Mouse (Mus musculus) ES-E14 (cell line): ENCODE data around the gene Lrrn2.

ENCODE experiments used
- HCFC1 ChIP-seq: IDR thresholded peaks from 2 replicates; pipeline ENCODE4 v1.6.1; 2012; ENCODE audit warnings: low read length, inconsistent platforms, borderline replicate concordance; ENCODE audit not compliant: insufficient read depth
- MAFK ChIP-seq: IDR thresholded peaks from 2 replicates; pipeline ENCODE4 v1.6.1; 2014; ENCODE audit warnings: mild to moderate bottlenecking, low read depth, low read length, inconsistent platforms; ENCODE audit not compliant: insufficient read depth
- ZC3H11A ChIP-seq: IDR thresholded peaks from 2 replicates; pipeline ENCODE4 v1.6.1; 2012; ENCODE audit warnings: low read depth, mild to moderate bottlenecking, inconsistent platforms, low read length, borderline replicate concordance
- ZNF384 ChIP-seq: IDR thresholded peaks from 2 replicates; pipeline ENCODE4 v1.6.1; 2012; ENCODE audit warnings: low read depth, low read length, inconsistent platforms

DNA sequence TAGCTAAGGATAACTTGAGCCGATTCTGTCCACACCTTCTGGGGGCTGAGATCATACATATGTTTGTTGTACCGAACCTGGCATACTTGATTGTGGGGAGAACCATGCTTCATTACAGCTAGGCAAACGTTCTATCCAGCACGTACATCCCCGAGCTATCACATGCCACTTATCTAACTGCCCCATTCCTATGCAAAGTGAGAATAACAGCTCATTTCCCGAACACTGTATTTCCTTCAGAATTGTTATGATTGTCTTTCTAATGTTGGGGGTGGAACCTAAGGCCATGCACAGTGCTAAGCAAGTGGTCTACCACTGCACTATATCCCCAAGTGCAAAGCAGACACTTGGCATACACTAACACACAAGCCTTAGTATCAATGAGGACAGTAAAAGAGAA lies 101.2 kb downstream of the Lrrn2 start:
- TF ChIP-seq HCFC1 = no peak
- TF ChIP-seq ZC3H11A = no peak
- no peak for TF ChIP-seq ZNF384
- TF ChIP-seq MAFK = no peak
